Mouse (Mus musculus): ENCODE measurements around the gene Naa80. TPM values are rescaled to one million over a fixed set of nuclear protein-coding genes. Genes with fewer than 3 reads are reported as not detected.

Gene Naa80
- 7.3 and 13.3 TPM in 2 replicates for total RNA-seq (2012; rRNA removed)

- in situ Hi-C loops (cut with MboI; ENCODE audit: low sequenced_read_pairs in 2 of 2, unreplicated experiment in 2 of 2): no loop called here
- Histone ChIP-seq H3K27ac (ENCODE audit: insufficient read depth, low read depth, low read length, poor library complexity, severe bottlenecking) (no peak within 1 kb of the TSS), H3K9me3 (ENCODE audit: control insufficient read depth, insufficient read depth, low read depth, low read length) (no peaks in the 10 kb centered on the region), H3K4me1 (ENCODE audit: control insufficient read depth in 2 of 2, insufficient read depth in 2 of 2, low read length in 2 of 2, poor library complexity in 1 of 2) (peaks cover 2 to 22% of the 10 kb centered on the region in 2 experiments; a peak in 2 of 4 replicates), H3K9ac (ENCODE audit: insufficient read depth, low read depth, low read length, poor library complexity, severe bottlenecking) (0 out of 2 replicates have a peak within 1 kb of the TSS, but pooled peaks have one; percentile 3), H3K36me3 (ENCODE audit: control insufficient read depth, insufficient read depth, low read length, poor library complexity, severe bottlenecking) (no peaks in the 10 kb centered on the region; the same call in 1 of the 2 replicates), H3K4me3 (ENCODE audit: insufficient read depth in 1 of 2, low read depth in 1 of 2, low read length in 2 of 2, poor library complexity in 1 of 2, severe bottlenecking in 1 of 2) (no peak within 1 kb of the TSS)
- no peak for TF ChIP-seq CHD2 (IDR thresholded peaks at IDR 0.05; ENCODE audit: low read depth, low read length)
- no peak for DNase-seq (ENCODE audit: low read depth, low spot score)
Measured at GRCm38 (mm10) chr9:107578587-107578986, at the start of gene Naa80. Gene Naa80 (plus strand): TSS chr9:107578887.

- peak; percentile 95 for DNase-seq (ENCODE audit: low read depth, low spot score)
- no peak for TF ChIP-seq ZC3H11A (IDR thresholded peaks at IDR 0.05; ENCODE audit: borderline replicate concordance, low read depth, low read length)
- peak; percentile 55; the same call in 1 of the 2 replicates for TF ChIP-seq CHD2 (IDR thresholded peaks at IDR 0.05; ENCODE audit: low read depth, low read length)
- TF ChIP-seq HCFC1 (IDR thresholded peaks at IDR 0.05; ENCODE audit: borderline replicate concordance, insufficient read depth, low read length): peak; percentile 100
- no peaks in the 10 kb centered on the region for H3K9me3 ChIP-seq (ENCODE audit: control insufficient read depth, insufficient read depth, low read depth, low read length)
- peaks cover 17% of the 10 kb centered on the region for H3K36me3 ChIP-seq (ENCODE audit: control insufficient read depth, insufficient read depth, low read length, poor library complexity, severe bottlenecking)
- H3K4me1 ChIP-seq (ENCODE audit: control insufficient read depth in 2 of 2, insufficient read depth in 2 of 2, low read length in 2 of 2, poor library complexity in 1 of 2): peaks cover 4 to 8% of the 10 kb centered on the region in 2 experiments; a peak in 2 of 4 replicates
- in situ Hi-C loops (cut with MboI; ENCODE audit: low sequenced_read_pairs in 2 of 2, unreplicated experiment in 2 of 2): no loop called here
- H3K9ac ChIP-seq (ENCODE audit: insufficient read depth, low read depth, low read length, poor library complexity, severe bottlenecking): peak within 1 kb of the TSS; percentile 89
- H3K27ac ChIP-seq (ENCODE audit: insufficient read depth, low read depth, low read length, poor library complexity, severe bottlenecking): no peak within 1 kb of the TSS
- H3K4me3 ChIP-seq (ENCODE audit: insufficient read depth in 1 of 2, low read depth in 1 of 2, low read length in 2 of 2, poor library complexity in 1 of 2, severe bottlenecking in 1 of 2): peak within 1 kb of the TSS; percentile 83 to 89
Measured at GRCm38 (mm10) chr9:107533791-107534407, 44.8 kb upstream of the Naa80 start, which contains the start of gene Tmem115. Gene Tmem115 (plus strand): TSS chr9:107533945.

GRCm38 (mm10) chr9:107534408-107535202 lies 44.1 kb upstream of the Naa80 start:
- TF ChIP-seq ZNF384 (IDR thresholded peaks at IDR 0.05; ENCODE audit: low read depth, low read length): no peak
- no peak for TF ChIP-seq MAFK (IDR thresholded peaks at IDR 0.05; ENCODE audit: insufficient read depth, low read depth, low read length)
- TF ChIP-seq ZC3H11A (IDR thresholded peaks at IDR 0.05; ENCODE audit: borderline replicate concordance, low read depth, low read length): no peak
- no peak for TF ChIP-seq CHD2 (IDR thresholded peaks at IDR 0.05; ENCODE audit: low read depth, low read length)
- peaks cover 4 to 8% of the 10 kb centered on the region in 2 experiments; a peak in 2 of 4 replicates for H3K4me1 ChIP-seq (ENCODE audit: control insufficient read depth in 2 of 2, insufficient read depth in 2 of 2, low read length in 2 of 2, poor library complexity in 1 of 2)
- H3K9ac ChIP-seq (ENCODE audit: insufficient read depth, low read depth, low read length, poor library complexity, severe bottlenecking): peak overlapping the region; percentile 89
- H3K36me3 ChIP-seq (ENCODE audit: control insufficient read depth, insufficient read depth, low read length, poor library complexity, severe bottlenecking): peaks cover 18% of the 10 kb centered on the region
- in situ Hi-C loops (cut with MboI; ENCODE audit: low sequenced_read_pairs in 2 of 2, unreplicated experiment in 2 of 2): no loop called here
- H3K9me3 ChIP-seq (ENCODE audit: control insufficient read depth, insufficient read depth, low read depth, low read length): no peaks in the 10 kb centered on the region
- DNase-seq (ENCODE audit: low read depth, low spot score): no peak
- H3K27ac ChIP-seq (ENCODE audit: insufficient read depth, low read depth, low read length, poor library complexity, severe bottlenecking): no peak overlapping the region
- H3K4me3 ChIP-seq (ENCODE audit: insufficient read depth in 1 of 2, low read depth in 1 of 2, low read length in 2 of 2, poor library complexity in 1 of 2, severe bottlenecking in 1 of 2): peak overlapping the region; percentile 83 to 89

- no peak overlapping the region for H3K4me3 ChIP-seq (ENCODE audit: insufficient read depth in 1 of 2, low read depth in 1 of 2, low read length in 2 of 2, poor library complexity in 1 of 2, severe bottlenecking in 1 of 2)
- H3K27ac ChIP-seq (ENCODE audit: insufficient read depth, low read depth, low read length, poor library complexity, severe bottlenecking): no peak overlapping the region
- peaks cover 22% of the 10 kb centered on the region for H3K36me3 ChIP-seq (ENCODE audit: control insufficient read depth, insufficient read depth, low read length, poor library complexity, severe bottlenecking)
- no peak for DNase-seq (ENCODE audit: low read depth, low spot score)
- in situ Hi-C loops (cut with MboI; ENCODE audit: low sequenced_read_pairs in 2 of 2, unreplicated experiment in 2 of 2): no loop called here
- TF ChIP-seq ZC3H11A (IDR thresholded peaks at IDR 0.05; ENCODE audit: borderline replicate concordance, low read depth, low read length) (no peak), HCFC1 (IDR thresholded peaks at IDR 0.05; ENCODE audit: borderline replicate concordance, insufficient read depth, low read length) (no peak), ZNF384 (IDR thresholded peaks at IDR 0.05; ENCODE audit: low read depth, low read length) (no peak), CHD2 (IDR thresholded peaks at IDR 0.05; ENCODE audit: low read depth, low read length) (no peak), MAFK (IDR thresholded peaks at IDR 0.05; ENCODE audit: insufficient read depth, low read depth, low read length) (no peak)
- H3K4me1 ChIP-seq (ENCODE audit: control insufficient read depth in 2 of 2, insufficient read depth in 2 of 2, low read length in 2 of 2, poor library complexity in 1 of 2): peaks cover 4 to 15% of the 10 kb centered on the region in 2 experiments; a peak in 3 of 4 replicates
- H3K9ac ChIP-seq (ENCODE audit: insufficient read depth, low read depth, low read length, poor library complexity, severe bottlenecking): no peak overlapping the region
- no peaks in the 10 kb centered on the region for H3K9me3 ChIP-seq (ENCODE audit: control insufficient read depth, insufficient read depth, low read depth, low read length)
Measured at GRCm38 (mm10) chr9:107538231-107538630, 40.5 kb upstream of the Naa80 start.

Data from ES-E14 (cell line).